Comparison of ENCODE assay signal across 8 mouse cellular contexts in the genomic region with DNA sequence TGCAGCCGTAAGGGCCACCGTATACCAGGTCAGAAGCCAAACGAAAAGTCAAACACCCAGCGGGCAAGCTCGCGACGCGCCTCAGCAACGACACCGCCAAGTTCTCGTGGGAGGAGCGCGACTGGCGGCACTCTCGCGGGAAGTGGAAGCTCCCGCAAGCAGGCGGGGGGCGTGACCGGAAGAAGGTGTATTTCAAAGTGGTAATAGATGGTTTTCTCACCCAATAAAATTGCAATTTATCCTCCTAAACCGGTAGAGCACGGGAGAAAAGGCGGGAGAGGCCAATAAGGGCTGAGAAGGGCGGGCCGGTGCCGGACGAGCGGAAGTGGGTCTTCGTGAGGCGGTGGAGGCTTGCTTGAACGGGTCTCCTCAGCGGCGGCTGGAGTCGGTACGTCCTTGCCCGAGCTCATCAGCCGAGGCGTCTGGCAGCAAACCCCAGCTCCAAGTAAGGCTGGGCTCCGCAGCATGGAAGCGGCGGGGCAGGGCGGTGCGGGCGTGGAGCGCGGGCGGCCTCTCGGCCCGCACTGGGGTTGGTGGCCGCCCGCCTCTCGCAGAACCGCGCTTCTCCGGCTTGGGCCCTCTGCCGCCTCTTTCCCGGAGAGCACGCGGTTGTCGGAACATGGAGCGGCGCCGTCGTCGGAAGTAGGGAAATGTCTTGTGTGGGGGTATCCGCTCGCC. TPM values are rescaled to one million over a fixed set of nuclear protein-coding genes. Genes with fewer than 3 reads are reported as not detected.
DNase-seq lines count a peak whose midpoint lies in the region; ATAC-seq and TF ChIP-seq lines count a peak whose summit lies in the region.

A gene (plus strand): TSS at position 193 of the 678 bp plus-strand sequence.

- peak within 1 kb of the TSS; percentile 90 for H3K4me2 ChIP-seq in heart, embryonic 11.5 days
- peak within 1 kb of the TSS; percentile 91 for H3K4me2 ChIP-seq in kidney, embryonic 16.5 days (replicated peaks; ENCODE audit: low read depth, low read length)
- H3K4me2 ChIP-seq in myocyte (ENCODE audit: low read depth), result peak within 1 kb of the TSS; percentile 92

- H3K9me3 ChIP-seq in erythroblast, embryonic 14.5 days (ENCODE audit: control insufficient read depth, low read length), result no peaks in the 10 kb centered on the region
- H3K9me3 ChIP-seq in heart, embryonic 11.5 days (replicated peaks; ENCODE audit: control insufficient read depth, low read length), result no peaks in the 10 kb centered on the region
- no peaks in the 10 kb centered on the region for H3K9me3 ChIP-seq in kidney, embryonic 16.5 days (ENCODE audit: low read length)

- H3K79me3 ChIP-seq in C2C12 (ENCODE audit: low read depth), result peaks cover 53% of the 10 kb centered on the region

- H3K27ac ChIP-seq in heart, embryonic 11.5 days (ENCODE audit: low read depth, low read length), result peak within 1 kb of the TSS; percentile 98
- peak within 1 kb of the TSS; percentile 98 for H3K27ac ChIP-seq in kidney, embryonic 16.5 days (ENCODE audit: low read length)
- H3K27ac ChIP-seq in liver, adult 2 months (replicated peaks; ENCODE audit: insufficient read depth, low read depth, low read length), result peak within 1 kb of the TSS; percentile 95

- H3K4me1 ChIP-seq in erythroblast, embryonic 14.5 days (ENCODE audit: control insufficient read depth), result peaks cover 39% of the 10 kb centered on the region
- peaks cover 7% of the 10 kb centered on the region for H3K4me1 ChIP-seq in heart, embryonic 11.5 days (ENCODE audit: control insufficient read depth, insufficient read depth, low read length)
- H3K4me1 ChIP-seq in kidney, embryonic 16.5 days (ENCODE audit: insufficient read depth, low read length), result peaks cover 23% of the 10 kb centered on the region
- H3K4me1 ChIP-seq in liver, adult 2 months (ENCODE audit: control insufficient read depth, insufficient read depth, low read length), result peaks cover 5% of the 10 kb centered on the region; the same call in 1 of the 2 replicates

- peak; percentile 70; the same call in 1 of the 2 replicates for TF ChIP-seq POLR2A in brain, embryonic 14.5 days (IDR thresholded peaks at IDR 0.05; ENCODE audit: borderline replicate concordance, extremely low read depth, insufficient read depth, insufficient read length, poor library complexity, severe bottlenecking)
- peak; percentile 71 for TF ChIP-seq POLR2A in liver, adult 2 months (IDR thresholded peaks at IDR 0.05; ENCODE audit: extremely low read depth, insufficient read depth, low read length)
- TF ChIP-seq POLR2A in myocyte (IDR thresholded peaks at IDR 0.05; ENCODE audit: insufficient read length, low read depth), result peak; percentile 88

- peaks cover 16% of the 10 kb centered on the region for H3K36me3 ChIP-seq in C2C12 (ENCODE audit: control insufficient read depth, insufficient read depth)
- peaks cover 32% of the 10 kb centered on the region for H3K36me3 ChIP-seq in erythroblast, embryonic 14.5 days (ENCODE audit: control insufficient read depth)
- no peaks in the 10 kb centered on the region for H3K36me3 ChIP-seq in heart, embryonic 11.5 days (ENCODE audit: control insufficient read depth, insufficient read depth, low read length)
- H3K36me3 ChIP-seq in kidney, embryonic 16.5 days (ENCODE audit: insufficient read depth, low read length), result 0 out of 2 replicates have a peak, but pooled peaks cover 3% of the 10 kb centered on the region
- H3K36me3 ChIP-seq in liver, adult 2 months (ENCODE audit: control insufficient read depth, insufficient read depth, low read length), result 0 out of 2 replicates have a peak, but pooled peaks cover 3% of the 10 kb centered on the region
- H3K36me3 ChIP-seq in myocyte (ENCODE audit: control insufficient read depth, insufficient read depth), result no peaks in the 10 kb centered on the region
- 0 out of 2 replicates have a peak, but pooled peaks cover 2% of the 10 kb centered on the region for H3K36me3 ChIP-seq in splenic B cell, adult 2 months (ENCODE audit: control insufficient read depth, insufficient read depth, low read length, poor library complexity, severe bottlenecking)

- DNase-seq in brain, embryonic 14.5 days (ENCODE audit: low read depth), result peak; percentile 99
- peak; percentile 97 for DNase-seq in liver, adult 2 months (ENCODE audit: extremely low read depth, low read depth, low spot score)
- peak; percentile 98 for DNase-seq in splenic B cell, adult 2 months (ENCODE audit: low read depth, low spot score)

- under 1% methylated on average over 62 of the region's 67 CpGs for WGBS in heart, embryonic 11.5 days (ENCODE audit: insufficient replicate concordance)
- WGBS in kidney, embryonic 16.5 days, result 0% methylated on average over 67 of the region's 67 CpGs
- WGBS in liver, adult 2 months, result under 1% methylated on average over 67 of the region's 67 CpGs

- TF ChIP-seq CTCF in C2C12 (IDR thresholded peaks at IDR 0.05; ENCODE audit: control insufficient read depth, insufficient read depth, insufficient read length), result no peak
- TF ChIP-seq CTCF in brain, embryonic 14.5 days (IDR thresholded peaks at IDR 0.05; ENCODE audit: borderline replicate concordance, extremely low read depth, insufficient read depth, insufficient read length), result no peak
- no peak for TF ChIP-seq CTCF in liver, adult 2 months (IDR thresholded peaks at IDR 0.05; ENCODE audit: low read depth, low read length)

- peaks cover 64% of the 10 kb centered on the region for H3K79me2 ChIP-seq in C2C12 (ENCODE audit: control insufficient read depth, insufficient read depth)
- peaks cover 25% of the 10 kb centered on the region for H3K79me2 ChIP-seq in liver, adult 2 months (ENCODE audit: control insufficient read depth, insufficient read depth, low read length)
- H3K79me2 ChIP-seq in myocyte (ENCODE audit: control insufficient read depth, insufficient read depth), result peaks cover 48% of the 10 kb centered on the region

- H3K9ac ChIP-seq in heart, embryonic 11.5 days (ENCODE audit: low read depth, low read length), result peak within 1 kb of the TSS; percentile 99
- H3K9ac ChIP-seq in kidney, embryonic 16.5 days (replicated peaks; ENCODE audit: low read length), result peak within 1 kb of the TSS; percentile 98
- peak within 1 kb of the TSS; percentile 97 for H3K9ac ChIP-seq in liver, adult 2 months (ENCODE audit: low read depth, low read length)

- H3K4me3 ChIP-seq in C2C12 (ENCODE audit: insufficient read depth, poor library complexity, severe bottlenecking) (peak within 1 kb of the TSS; percentile 65), myocyte (peak within 1 kb of the TSS; percentile 97)
- peak within 1 kb of the TSS; percentile 73 for H3K4me3 ChIP-seq in erythroblast, embryonic 14.5 days (replicated peaks)
- peak within 1 kb of the TSS; percentile 96 for H3K4me3 ChIP-seq in heart, embryonic 11.5 days (ENCODE audit: low read depth, low read length)
- peak within 1 kb of the TSS; percentile 98 for H3K4me3 ChIP-seq in kidney, embryonic 16.5 days (ENCODE audit: low read length)
- H3K4me3 ChIP-seq in liver, adult 2 months (ENCODE audit: insufficient read depth, low read depth, low read length), result peak within 1 kb of the TSS; percentile 95

- H3K27me3 ChIP-seq in C2C12 (ENCODE audit: control insufficient read depth, insufficient read depth, insufficient read length), result no peaks in the 10 kb centered on the region
- no peaks in the 10 kb centered on the region for H3K27me3 ChIP-seq in erythroblast, embryonic 14.5 days (ENCODE audit: control insufficient read depth)
- no peaks in the 10 kb centered on the region for H3K27me3 ChIP-seq in heart, embryonic 11.5 days (ENCODE audit: control insufficient read depth, insufficient read depth, low read length)
- H3K27me3 ChIP-seq in kidney, embryonic 16.5 days (ENCODE audit: insufficient read depth, low read length), result no peaks in the 10 kb centered on the region
- no peaks in the 10 kb centered on the region for H3K27me3 ChIP-seq in liver, adult 2 months (ENCODE audit: control insufficient read depth, insufficient read depth, low read length)
- no peaks in the 10 kb centered on the region for H3K27me3 ChIP-seq in myocyte (ENCODE audit: control insufficient read depth, insufficient read depth, insufficient read length)
- H3K27me3 ChIP-seq in splenic B cell, adult 2 months (ENCODE audit: control insufficient read depth, insufficient read depth, low read length, poor library complexity, severe bottlenecking), result no peaks in the 10 kb centered on the region

- H3ac ChIP-seq in C2C12 (ENCODE audit: control insufficient read depth, insufficient read length, low read depth) (peak within 1 kb of the TSS; percentile 95), myocyte (ENCODE audit: control insufficient read depth, insufficient read length) (peak within 1 kb of the TSS; percentile 82)

- ATAC-seq in heart, embryonic 11.5 days (replicated peaks; ENCODE audit: insufficient number of reproducible peaks, low FRiP score, low TSS enrichment), result peak; percentile 94
- ATAC-seq in kidney, embryonic 16.5 days (ENCODE audit: low FRiP score, low TSS enrichment), result peak; percentile 97

TF ChIP-seq in C2C12, 6 proteins besides CTCF, POLR2A, EP300 and RAD21:
- TF ChIP-seq FOSL1 (IDR thresholded peaks at IDR 0.05; ENCODE audit: insufficient read depth, low read length, poor library complexity, severe bottlenecking) (no peak), USF1 (IDR thresholded peaks at IDR 0.05; ENCODE audit: low read depth) (peak; percentile 58)
TF ChIP-seq in C2C12: peak in this region for 1.

TF ChIP-seq in myocyte, 11 proteins besides CTCF, POLR2A, EP300 and RAD21:
- TF ChIP-seq REST (IDR thresholded peaks at IDR 0.05; ENCODE audit: insufficient read depth, insufficient read length) (peak; percentile 56), POLR2AphosphoS2 (IDR thresholded peaks at IDR 0.05; ENCODE audit: insufficient read length, low read depth) (peak; percentile 91), USF1 (IDR thresholded peaks at IDR 0.05; ENCODE audit: low read depth) (no peak)
TF ChIP-seq in myocyte: peak in this region for 2.

RNA-seq across cellular contexts. Expression of the gene that starts here (rescaled TPM):
- polyA plus RNA-seq in C2C12 (2012; fragmentation: generic; extraction: Trizol), result 67.1 TPM
- 118 and 126 TPM in 2 replicates for polyA plus RNA-seq in brain, embryonic 14.5 days (2012; rRNA removed)
- polyA plus RNA-seq in erythroblast, embryonic 14.5 days (2012), result 3.5 and 4.1 TPM in 2 replicates
- polyA plus RNA-seq in heart, embryonic 11.5 days (2014; fragmentation: Nextera tagmentation; extraction: Ambion mirVana), result 125 and 143 TPM in 2 replicates
- 192 and 196 TPM in 2 replicates for polyA plus RNA-seq in kidney, embryonic 16.5 days (2015; fragmentation: Nextera tagmentation; extraction: Ambion mirVana)
- 76.7 and 78.3 TPM in 2 replicates for total RNA-seq in liver, adult 2 months (2014; rRNA removed)
- 46.2 and 50.6 TPM in 2 replicates for polyA plus RNA-seq in liver, adult 2 months (2012; rRNA removed)
- polyA plus RNA-seq in myocyte (2012; fragmentation: generic; extraction: Trizol), result 78.2 TPM

Comparison
In these comparisons a context has a peak if more than half of its experiments do, and no peak if none do; other contexts are left out.
1. Peak in every context shown above with its lines: DNase-seq, ATAC-seq, H3K4me3 ChIP-seq and H3K27ac ChIP-seq.